Mouse (Mus musculus) G1E (cell line): ENCODE data around the gene Olfr285.

Experiments used
- CTCF ChIP-seq: IDR thresholded peaks from 2 replicates; pipeline ENCODE4 v1.5.1; 2012; ENCODE audit warnings: low read depth, low read length, inconsistent platforms, mixed read lengths
- GATA1 ChIP-seq: IDR thresholded peaks from 2 replicates; pipeline ENCODE4 v1.6.1; 2012; ENCODE audit warnings: borderline replicate concordance, low read length, inconsistent platforms, mixed read lengths
- POLR2AphosphoS5 ChIP-seq: IDR thresholded peaks from 2 replicates; pipeline ENCODE4 v1.6.1; 2012; ENCODE audit warnings: low read depth, low read length, inconsistent platforms; ENCODE audit not compliant: insufficient replicate concordance
- TAL1 ChIP-seq: conservative IDR thresholded peaks from 2 replicates; pipeline ENCODE4 v1.6.1; 2012; ENCODE audit warnings: low read depth, low read length, inconsistent platforms, mixed read lengths

DNA sequence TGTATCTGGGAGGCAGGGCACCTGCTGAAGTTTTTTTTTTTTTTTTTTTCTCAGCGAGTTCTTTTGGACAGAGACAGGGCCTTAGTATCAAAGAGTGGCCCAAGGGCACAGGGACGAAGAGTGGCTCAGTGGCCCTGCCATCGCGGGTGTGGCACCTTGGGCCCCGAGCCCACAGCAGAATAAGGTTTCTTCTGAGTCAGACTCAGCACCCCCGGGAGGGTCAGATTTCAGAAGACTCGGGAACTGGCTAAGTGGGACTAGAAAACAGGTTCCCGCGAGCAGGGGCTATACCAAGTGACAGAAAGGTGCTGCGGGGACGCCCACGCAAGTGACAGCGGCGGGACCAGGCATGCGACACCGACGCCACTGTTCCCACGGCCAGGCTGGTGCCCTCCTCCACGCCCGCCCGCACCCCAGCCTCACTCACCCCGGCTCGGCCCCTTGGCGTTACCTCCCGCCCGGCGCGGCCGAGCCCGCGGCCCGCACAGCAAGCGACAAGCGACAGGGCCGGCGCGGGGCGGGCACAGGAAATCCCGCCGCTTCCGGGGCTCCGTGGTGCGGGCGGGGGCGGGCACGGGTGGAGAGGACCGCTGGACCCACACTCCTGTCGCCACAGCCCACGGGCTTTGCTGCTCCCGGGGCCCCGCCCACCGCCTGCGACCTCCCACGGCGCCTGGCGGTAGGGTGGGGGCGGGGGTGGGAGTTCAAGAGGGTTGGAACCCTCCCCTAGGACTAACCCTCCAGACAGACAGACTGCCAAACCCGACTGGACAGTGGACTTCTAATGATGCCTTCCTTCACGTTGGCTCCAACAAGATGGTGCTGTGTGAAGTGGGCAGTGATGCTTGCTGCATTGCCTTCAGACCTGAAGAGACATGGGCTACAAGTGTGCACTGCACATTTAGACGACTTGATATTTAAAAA lies 21.3 kb downstream of the Olfr285 start, which contains the start of gene Zfp641:
- TF ChIP-seq GATA1 (no peak), POLR2AphosphoS5 (no peak), CTCF (no peak), TAL1 (no peak)
